Mouse (Mus musculus) olfactory bulb, adult 2 months (tissue): Measurements from ENCODE around the gene Uvrag. TPM values are rescaled to one million over a fixed set of nuclear protein-coding genes. Genes with fewer than 3 reads are reported as not detected.

Source experiments
- H3K27ac ChIP-seq: fragments of 200-500 bp; 2 replicates; pipeline ENCODE4 v1.5.1; 2012; ENCODE audit warnings: low read depth, low read length; ENCODE audit not compliant: insufficient read depth
- H3K4me1 ChIP-seq: fragments of 200-500 bp; 2 replicates; pipeline ENCODE4 v1.6.1; 2012; ENCODE audit warnings: low read length; ENCODE audit not compliant: control insufficient read depth, insufficient read depth
- H3K4me3 ChIP-seq: fragments of 200-500 bp; 2 replicates; pipeline ENCODE4 v1.5.1; 2012; ENCODE audit warnings: mild to moderate bottlenecking, low read depth, low read length, moderate library complexity; ENCODE audit not compliant: insufficient read depth
- CTCF ChIP-seq: fragments of 200-500 bp; IDR thresholded peaks from 2 replicates; pipeline ENCODE4 v1.5.1; 2012; ENCODE audit warnings: low read depth, mild to moderate bottlenecking, low read length, moderate library complexity; ENCODE audit not compliant: insufficient read depth
- POLR2A ChIP-seq: fragments of 200-500 bp; IDR thresholded peaks from 2 replicates; pipeline ENCODE4 v1.6.1; 2012; ENCODE audit warnings: mild to moderate bottlenecking, low read depth, low read length, moderate library complexity; ENCODE audit not compliant: insufficient read depth
- WGBS: fragments of 180-500 bp; shearing (Covaris S2); methylation state at CpG from one replicate; pipeline ENCODE4 v1.1.7; 2018; 5-methylcytosine and 5-hydroxymethylcytosine counted together
- polyA plus RNA-seq: library from polyadenylated mRNA; stranded (reverse); fragments of >200 nt; gene quantifications from 2 replicates; pipeline ENCODE4 v1.2.4, GENCODE M21; 2012; ENCODE audit warnings: low replicate concordance; ENCODE audit not compliant: missing spikeins, insufficient read depth, insufficient read length

Uvrag gene
- polyA plus RNA-seq, 1 experiment, result not detected

DNA sequence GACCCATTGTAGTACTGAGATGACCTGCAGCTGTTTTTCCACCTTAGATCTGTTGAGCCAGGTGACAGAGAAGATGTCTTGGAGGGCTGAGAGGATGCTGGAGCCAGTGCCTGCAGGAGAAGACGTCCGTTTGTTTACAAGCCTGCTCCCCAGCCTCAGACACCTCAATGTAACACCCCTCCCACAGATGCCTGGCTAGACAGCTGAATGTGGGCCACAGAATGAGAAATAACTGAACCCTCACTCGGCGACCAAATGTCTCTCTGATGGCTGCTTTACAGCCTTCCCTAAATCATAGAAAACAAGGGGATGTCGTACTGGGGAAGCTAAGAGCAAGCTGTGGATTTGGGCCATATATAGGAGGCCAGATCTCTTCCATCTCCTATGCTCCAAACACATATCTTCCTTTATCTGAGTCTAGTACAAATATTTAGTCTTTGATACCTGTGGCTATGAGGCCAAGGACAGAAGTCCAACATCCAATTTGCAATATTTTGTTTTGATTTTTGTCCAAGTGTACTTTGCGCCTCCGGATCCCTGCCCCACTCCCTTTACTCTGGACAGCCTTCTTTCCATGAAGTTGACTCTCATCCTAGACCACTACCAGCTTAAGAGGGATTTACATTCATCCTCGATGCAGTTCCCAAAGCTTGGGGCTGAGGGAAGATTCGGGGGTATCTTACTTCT lies 28.9 kb upstream of the Uvrag start:
- Histone ChIP-seq H3K27ac (no peak overlapping the region), H3K4me1 (peaks cover 14% of the 10 kb centered on the region), H3K4me3 (no peak overlapping the region)
- TF ChIP-seq CTCF, result no peak
- TF ChIP-seq POLR2A, result no peak
- 89% methylated on average over 9 of the region's 9 CpGs for WGBS

DNA sequence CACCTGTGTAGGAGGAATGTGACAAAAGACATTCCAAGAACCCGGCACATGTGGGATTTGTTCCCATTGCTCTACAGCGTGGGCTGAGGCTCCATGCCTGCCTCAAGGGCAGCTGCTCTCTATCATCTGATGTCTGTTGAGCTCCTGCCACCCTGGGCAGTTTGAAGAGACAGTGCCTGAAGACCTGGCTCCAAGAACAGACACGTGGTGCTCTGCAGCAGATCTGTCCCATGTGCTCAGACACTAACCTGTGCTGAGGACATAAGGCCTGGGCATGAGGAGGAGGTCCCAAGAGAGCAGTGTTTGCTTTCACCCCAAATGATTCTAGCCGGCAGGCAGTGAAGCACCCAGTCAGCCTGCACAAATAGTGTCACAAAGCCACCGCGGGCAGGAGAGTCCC lies 27.8 kb upstream of the Uvrag start:
- TF ChIP-seq CTCF (no peak), POLR2A (no peak)
- 86% methylated on average over 6 of the region's 6 CpGs for WGBS
- Histone ChIP-seq H3K4me1 (peaks cover 14% of the 10 kb centered on the region), H3K4me3 (no peak overlapping the region), H3K27ac (no peak overlapping the region)

DNA sequence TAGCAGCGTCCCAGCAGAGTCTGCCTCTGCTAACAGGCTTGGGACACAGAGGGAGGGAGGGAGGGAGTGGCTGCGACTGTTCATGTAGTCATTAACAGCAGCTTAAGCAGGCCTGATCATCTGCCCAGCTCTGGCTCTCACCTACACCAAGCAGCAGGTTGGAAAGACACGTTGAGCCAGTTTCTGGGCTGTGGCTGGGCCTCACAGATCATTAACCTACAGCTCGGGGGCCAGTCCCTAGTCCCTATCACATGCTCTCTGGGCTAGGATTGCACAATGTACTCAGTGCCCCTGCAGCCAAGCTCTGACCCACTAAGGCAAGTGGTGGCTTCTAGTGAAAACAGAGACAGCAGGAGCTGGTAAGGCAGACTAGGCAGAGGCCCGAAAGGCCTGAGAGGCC lies 27.0 kb upstream of the Uvrag start:
- H3K27ac ChIP-seq, result no peak overlapping the region
- WGBS, result 68% methylated on average over 5 of the region's 5 CpGs
- peaks cover 14% of the 10 kb centered on the region for H3K4me1 ChIP-seq
- H3K4me3 ChIP-seq, result no peak overlapping the region
- TF ChIP-seq POLR2A, result no peak
- TF ChIP-seq CTCF, result no peak

DNA sequence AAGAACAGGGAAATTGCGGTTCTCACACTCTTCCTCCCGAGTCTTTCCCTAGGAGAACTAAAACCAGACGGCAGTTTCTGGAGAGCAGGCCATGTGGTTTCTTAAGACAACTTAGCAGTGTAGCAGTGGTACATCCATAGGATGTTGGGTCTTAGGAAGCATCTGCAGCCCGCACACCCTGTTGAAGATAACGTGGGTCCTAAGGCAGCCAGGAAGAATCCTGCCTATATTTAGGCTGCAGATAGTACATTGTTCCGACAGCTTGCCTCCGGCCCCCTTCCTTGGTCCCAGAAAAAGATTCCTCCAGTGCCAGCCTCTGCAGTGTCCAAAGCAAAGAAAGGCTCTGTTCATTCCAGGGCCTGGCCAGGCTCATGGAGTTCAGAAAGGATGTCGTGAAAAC lies 25.2 kb upstream of the Uvrag start:
- TF ChIP-seq CTCF (no peak), POLR2A (no peak)
- Histone ChIP-seq H3K4me1 (peaks cover 14% of the 10 kb centered on the region), H3K27ac (no peak overlapping the region), H3K4me3 (no peak overlapping the region)
- WGBS, result 63% methylated on average over 8 of the region's 8 CpGs

DNA sequence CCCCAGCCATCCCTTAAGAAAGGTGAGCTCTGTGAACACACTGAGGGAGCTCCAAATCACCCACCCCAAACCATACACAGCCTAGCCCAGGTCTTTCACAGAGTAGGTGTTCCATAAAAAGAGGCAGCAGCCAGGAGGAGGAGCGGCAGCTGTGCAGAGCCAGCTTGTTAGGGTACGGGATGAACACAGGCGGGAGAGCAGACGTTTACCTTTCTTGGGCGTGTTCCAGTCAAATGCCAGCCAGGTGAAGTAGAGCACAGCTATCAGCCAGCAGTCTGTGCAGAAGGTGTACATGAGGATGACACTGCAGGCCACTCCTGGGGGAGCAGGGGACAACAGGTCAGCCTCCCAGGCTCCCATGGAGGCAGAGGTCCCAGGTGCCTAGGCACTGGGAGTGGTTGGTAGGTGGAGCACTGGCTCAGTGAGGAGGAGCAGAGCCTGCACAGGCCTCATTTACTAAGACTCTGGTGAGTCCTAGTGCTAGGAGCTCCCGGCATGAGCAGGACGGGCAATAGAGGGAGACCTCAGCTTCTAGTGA lies 24.0 kb upstream of the Uvrag start:
- H3K27ac ChIP-seq, result no peak overlapping the region
- peaks cover 14% of the 10 kb centered on the region for H3K4me1 ChIP-seq
- TF ChIP-seq POLR2A (no peak), CTCF (no peak)
- 85% methylated on average over 7 of the region's 7 CpGs for WGBS
- H3K4me3 ChIP-seq, result no peak overlapping the region

DNA sequence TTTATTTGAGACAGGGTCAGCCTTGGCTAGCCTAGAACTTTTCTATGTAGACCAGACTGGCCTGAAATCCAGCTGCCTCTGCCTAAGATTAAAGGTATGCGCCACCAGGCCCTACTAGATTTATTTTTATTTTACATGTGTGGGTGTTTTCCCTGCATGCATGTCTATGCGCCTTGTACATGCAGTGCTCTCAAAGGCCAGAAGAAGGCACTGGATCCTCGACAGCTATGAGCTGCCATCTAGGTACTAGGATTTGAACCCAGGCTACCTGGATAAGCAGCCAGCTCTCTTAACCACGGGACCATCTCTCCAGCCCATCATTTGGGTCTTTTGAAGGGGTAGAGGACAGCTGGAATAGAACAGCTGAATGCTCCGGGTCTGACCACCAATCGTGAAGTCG lies 21.5 kb upstream of the Uvrag start:
- Histone ChIP-seq H3K4me3 (no peak overlapping the region), H3K27ac (no peak overlapping the region), H3K4me1 (peaks cover 8% of the 10 kb centered on the region)
- TF ChIP-seq CTCF (no peak), POLR2A (no peak)
- 91% methylated on average over 7 of the region's 7 CpGs for WGBS

DNA sequence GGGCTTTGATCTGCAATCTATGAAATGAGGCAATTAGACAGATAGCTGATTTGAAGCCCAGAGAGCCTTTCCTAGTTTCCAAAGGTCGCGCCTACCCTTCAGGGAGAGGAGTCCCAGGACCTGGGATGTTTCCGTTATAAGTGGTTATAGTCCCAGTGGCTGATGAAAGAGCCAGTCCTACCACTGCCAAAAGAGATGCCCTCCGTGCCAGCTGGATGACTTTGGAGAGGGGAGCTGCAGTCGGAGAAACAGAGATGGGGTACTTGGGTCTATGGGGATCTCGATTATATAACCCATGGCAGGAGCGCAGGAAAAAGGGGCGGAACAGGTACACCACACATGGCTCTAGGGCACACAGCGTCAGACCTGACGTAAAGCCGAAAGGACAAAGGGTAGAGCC lies 21.0 kb upstream of the Uvrag start:
- H3K4me1 ChIP-seq, result peaks cover 5% of the 10 kb centered on the region
- 92% methylated on average over 11 of the region's 11 CpGs for WGBS
- no peak overlapping the region for H3K27ac ChIP-seq
- no peak overlapping the region for H3K4me3 ChIP-seq
- no peak for TF ChIP-seq POLR2A
- TF ChIP-seq CTCF, result no peak

DNA sequence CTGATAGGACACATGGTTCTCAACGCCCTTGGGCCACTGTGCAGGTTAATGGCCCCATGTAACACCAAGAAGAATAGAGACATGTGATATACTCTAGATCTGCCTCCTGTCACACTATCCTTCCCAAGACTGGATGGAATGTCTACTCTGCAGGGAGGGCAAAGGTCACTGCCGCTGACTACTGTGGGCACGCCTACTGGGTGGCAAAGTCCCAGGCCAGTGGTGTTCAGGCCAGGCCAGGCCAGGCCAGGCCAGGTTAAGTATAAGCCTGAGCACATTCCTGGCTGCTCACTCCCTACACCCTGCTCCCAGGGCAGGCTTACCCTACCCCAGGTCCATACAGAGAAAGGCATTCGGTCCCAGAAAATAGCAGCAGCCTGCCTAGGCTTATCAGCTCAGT lies 20.6 kb upstream of the Uvrag start:
- no peak overlapping the region for H3K4me3 ChIP-seq
- H3K27ac ChIP-seq, result no peak overlapping the region
- 83% methylated on average over 4 of the region's 4 CpGs for WGBS
- TF ChIP-seq CTCF, result no peak
- TF ChIP-seq POLR2A, result no peak
- H3K4me1 ChIP-seq, result peaks cover 4% of the 10 kb centered on the region; the same call in 1 of the 2 replicates

DNA sequence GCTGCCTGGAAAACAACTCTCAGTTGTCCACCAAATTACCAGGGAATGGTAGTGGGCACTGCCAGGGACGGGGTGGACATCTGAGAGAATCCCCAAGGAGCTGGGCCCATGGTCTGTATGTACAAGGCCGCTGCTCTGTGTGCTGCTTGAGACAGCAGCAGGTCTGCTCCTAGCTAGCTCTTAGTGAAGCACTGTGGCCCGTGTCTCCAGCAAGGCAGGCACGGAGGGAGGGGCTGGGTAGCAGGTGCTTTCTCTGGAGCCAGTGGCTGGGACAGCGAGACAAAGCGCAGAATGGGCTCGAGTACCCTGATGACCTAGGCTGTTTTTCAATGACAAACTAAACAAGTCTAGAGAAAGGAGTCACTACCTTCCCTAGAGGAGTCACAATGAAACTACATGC lies 20.1 kb upstream of the Uvrag start:
- H3K27ac ChIP-seq, result no peak overlapping the region
- 91% methylated on average over 7 of the region's 7 CpGs for WGBS
- no peak for TF ChIP-seq CTCF
- no peak for TF ChIP-seq POLR2A
- H3K4me3 ChIP-seq, result no peak overlapping the region
- no peaks in the 10 kb centered on the region for H3K4me1 ChIP-seq

DNA sequence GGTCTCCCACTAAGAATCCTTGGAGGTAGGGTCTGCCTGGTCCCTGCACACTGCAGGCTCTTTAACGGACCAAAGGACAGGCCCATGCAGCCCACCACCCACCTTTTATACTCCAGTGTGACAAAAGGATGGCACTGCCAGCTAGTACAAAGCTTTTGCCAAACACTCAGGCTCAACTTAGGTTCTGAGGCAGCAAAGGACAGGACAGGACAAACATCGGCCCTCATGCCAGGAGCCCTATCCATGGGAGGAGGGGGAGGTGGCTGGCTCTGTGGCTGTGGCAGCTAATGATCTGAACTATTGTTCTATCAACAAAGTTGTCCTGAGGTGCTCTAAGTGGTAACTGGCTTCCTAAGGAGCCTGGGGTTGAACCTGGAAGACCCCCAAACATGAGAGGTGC lies 18.5 kb upstream of the Uvrag start:
- 86% methylated on average over 2 of the region's 2 CpGs for WGBS

More for the DNA sequence above, 18.5 kb upstream of the Uvrag start:
- TF ChIP-seq CTCF (no peak), POLR2A (no peak)
- H3K4me1 ChIP-seq, result no peaks in the 10 kb centered on the region
- H3K4me3 ChIP-seq, result no peak overlapping the region
- no peak overlapping the region for H3K27ac ChIP-seq
